Mouse (Mus musculus) hindbrain, embryonic 14.5 days (tissue): ENCODE results near the gene Asb17. TPM values are rescaled to one million over a fixed set of nuclear protein-coding genes. Genes with fewer than 3 reads are reported as not detected.

Experiments
- ATAC-seq: fragments of 200-750 bp; cut with Nextera tagmentation; 2 replicates; pipeline ENCODE4 v1.8.0; 2017; ENCODE audit warnings: moderate number of reproducible peaks, mild to moderate bottlenecking, moderate TSS enrichment, moderate library complexity; ENCODE audit not compliant: low FRiP score
- DNase-seq: peaks from one replicate; pipeline ENCODE4 v3.0.0-alpha.2; 2015; ENCODE audit warnings: low spot score
- H3K27ac ChIP-seq: fragments of 300-500 bp; sonication (generic); 2 replicates; pipeline ENCODE4 v1.5.1; 2014; ENCODE audit warnings: mild to moderate bottlenecking, moderate library complexity
- H3K27me3 ChIP-seq: fragments of 300-500 bp; sonication (generic); 2 replicates; pipeline ENCODE4 v1.6.1; 2014; ENCODE audit warnings: mild to moderate bottlenecking, low read length, mixed read lengths; ENCODE audit not compliant: control insufficient read depth, insufficient read depth
- H3K36me3 ChIP-seq: fragments of 300-500 bp; sonication (generic); replicated peaks from 2 replicates; pipeline ENCODE4 v1.6.1; 2014; ENCODE audit not compliant: control insufficient read depth, insufficient read depth
- H3K4me1 ChIP-seq: fragments of 300-500 bp; sonication (generic); replicated peaks from 2 replicates; pipeline ENCODE4 v1.6.1; 2014; ENCODE audit warnings: antibody characterized with exemption, low read length, mixed read lengths; ENCODE audit not compliant: control insufficient read depth, insufficient read depth
- H3K4me2 ChIP-seq: fragments of 300-500 bp; sonication (generic); replicated peaks from 2 replicates; pipeline ENCODE4 v1.6.1; 2014; ENCODE audit warnings: mild to moderate bottlenecking, moderate library complexity
- H3K4me3 ChIP-seq: fragments of 300-500 bp; sonication (generic); replicated peaks from 2 replicates; pipeline ENCODE4 v1.5.1; 2014; ENCODE audit warnings: mild to moderate bottlenecking, low read length
- H3K9ac ChIP-seq: fragments of 300-500 bp; sonication (generic); 2 replicates; pipeline ENCODE4 v1.6.1; 2014
- H3K9me3 ChIP-seq: fragments of 300-500 bp; sonication (generic); 2 replicates; pipeline ENCODE4 v1.6.1; 2016; ENCODE audit warnings: low read length; ENCODE audit not compliant: control insufficient read depth
- WGBS: fragments of 180-500 bp; shearing (Covaris S2); extraction: QIAGEN DNeasy Blood & Tissue Kit; methylation state at CpG from one replicate; pipeline ENCODE4 v1.1.7; 2014; 5-methylcytosine and 5-hydroxymethylcytosine counted together
- polyA plus RNA-seq: library from polyadenylated mRNA; unstranded; fragments of >200 nt; fragmentation: Nextera tagmentation; extraction: Ambion mirVana; gene quantifications from 2 replicates; pipeline ENCODE4 v1.2.1, GENCODE M21; 2014

Gene Asb17
- polyA plus RNA-seq, 1 experiment from 2014 or later = not detected

- no peaks in the 10 kb centered on the region for H3K27me3 ChIP-seq
- no peak overlapping the region for H3K9ac ChIP-seq
- WGBS = 82% methylated on average over 3 of the region's 3 CpGs
- no peak overlapping the region for H3K4me3 ChIP-seq
- no peak for DNase-seq
- no peaks in the 10 kb centered on the region for H3K9me3 ChIP-seq
- H3K27ac ChIP-seq = no peak overlapping the region
- H3K4me2 ChIP-seq = no peak overlapping the region
- no peaks in the 10 kb centered on the region for H3K4me1 ChIP-seq
- H3K36me3 ChIP-seq = peaks cover 44% of the 10 kb centered on the region
- ATAC-seq = no peak
These were observed 58.6 kb downstream of the Asb17 start for GRCm38 (mm10) chr3:153902595-153902994.

GRCm38 (mm10) chr3:153904586-153904985, 60.6 kb downstream of the Asb17 start:
- ATAC-seq (no peak), DNase-seq (peak; percentile 48)
- 66% methylated on average over 6 of the region's 6 CpGs for WGBS
- H3K36me3 ChIP-seq = peaks cover 64% of the 10 kb centered on the region
- no peaks in the 10 kb centered on the region for H3K27me3 ChIP-seq
- no peak overlapping the region for H3K4me3 ChIP-seq
- H3K27ac ChIP-seq = no peak overlapping the region
- H3K9me3 ChIP-seq = no peaks in the 10 kb centered on the region
- no peak overlapping the region for H3K4me2 ChIP-seq
- no peaks in the 10 kb centered on the region; the same call in 1 of the 2 replicates for H3K4me1 ChIP-seq
- no peak overlapping the region for H3K9ac ChIP-seq

Other genes with a start within 250 kb of the Asb17 start
- gene St6galnac3, start 119.0 kb upstream of the Asb17 start, polyA plus RNA-seq = 25.3 and 28.3 TPM in 2 replicates
- 0.32 TPM in 1 of 2 replicates, not detected in the other for gene Msh4, start 61.9 kb downstream of the Asb17 start, polyA plus RNA-seq
- gene Rabggtb, start 68.8 kb downstream of the Asb17 start, polyA plus RNA-seq = 54.8 and 58.4 TPM in 2 replicates
- gene Acadm, start 100.4 kb downstream of the Asb17 start, polyA plus RNA-seq = 62.6 and 69.6 TPM in 2 replicates
- 11.3 and 14.0 TPM in 2 replicates for gene Slc44a5, start 129.2 kb downstream of the Asb17 start, polyA plus RNA-seq